Mouse (Mus musculus) liver, adult 2 months (tissue): Measurements from ENCODE around the gene 4933409G03Rik.

Experiments
- CTCF ChIP-seq: fragments of 200-500 bp; IDR thresholded peaks from 2 replicates; pipeline ENCODE4 v1.5.1; 2011; ENCODE audit warnings: low read depth, low read length, control low read depth
- POLR2A ChIP-seq: fragments of 200-500 bp; IDR thresholded peaks from 2 replicates; pipeline ENCODE4 v1.6.1; 2011; ENCODE audit warnings: low read length, control low read depth; ENCODE audit not compliant: insufficient read depth; ENCODE audit errors: extremely low read depth

- no peak for TF ChIP-seq CTCF
- TF ChIP-seq POLR2A = no peak
Measured at GRCm38 (mm10) chr2:68582113-68582512, at the start of gene 4933409G03Rik.
